Mouse (Mus musculus) E14TG2a.4 (cell line): ENCODE results near the gene Tnpo2.

Source experiments
- CTCF ChIP-seq: conservative IDR thresholded peaks from 2 replicates; pipeline ENCODE4 v1.5.1; 2014; ENCODE audit warnings: low read length
- NANOG ChIP-seq: IDR thresholded peaks from 2 replicates; pipeline ENCODE4 v1.6.1; 2014; ENCODE audit warnings: borderline replicate concordance, low read length, mixed read lengths
- POU5F1 ChIP-seq: IDR thresholded peaks from 2 replicates; pipeline ENCODE4 v1.6.1; 2014; ENCODE audit warnings: low read length, borderline replicate concordance

DNA sequence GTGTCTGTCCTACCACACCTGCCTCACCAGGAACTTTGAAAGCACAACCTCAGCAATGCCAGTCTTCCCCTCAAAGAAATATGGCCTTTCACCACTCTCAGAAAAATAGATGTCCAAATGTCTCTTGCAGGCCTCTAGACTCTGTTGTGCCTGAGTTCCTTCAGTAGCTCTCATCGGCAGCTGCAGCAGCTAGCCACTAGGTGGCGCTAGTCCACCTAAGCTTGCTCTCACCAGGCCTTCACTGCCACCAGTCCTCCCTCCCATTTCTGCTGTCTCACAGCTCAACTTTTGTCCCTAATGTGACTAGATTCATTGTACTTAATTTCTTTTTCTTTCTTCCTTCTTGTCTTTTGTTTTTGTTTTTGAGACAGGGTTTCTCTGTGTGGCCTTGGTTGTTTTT lies 40.3 kb downstream of the Tnpo2 start:
- TF ChIP-seq CTCF (peak; percentile 86), NANOG (no peak), POU5F1 (no peak)
